Mouse (Mus musculus) lung, embryonic 14.5 days (tissue): Measurements from ENCODE around the gene Fyco1. TPM values are rescaled to one million over a fixed set of nuclear protein-coding genes. Genes with fewer than 3 reads are reported as not detected.
"Not testable (repeated sequence)": the region's sequence is repeated elsewhere in the genome, so short reads cannot be mapped to it uniquely, and the experiment has no call there.

Experiments
- ATAC-seq: fragments of 200-750 bp; cut with Nextera tagmentation; 2 replicates; pipeline ENCODE4 v1.8.0; 2017; ENCODE audit warnings: mild to moderate bottlenecking, moderate TSS enrichment, moderate library complexity; ENCODE audit not compliant: insufficient read depth
- DNase-seq: peaks from one replicate; pipeline ENCODE4 v3.0.0-alpha.2; 2015
- H3K27ac ChIP-seq: fragments of 300-500 bp; sonication (generic); 2 replicates; pipeline ENCODE4 v1.5.1; 2014; ENCODE audit warnings: low read depth, mild to moderate bottlenecking, moderate library complexity
- H3K27me3 ChIP-seq: fragments of 300-500 bp; sonication (generic); 2 replicates; pipeline ENCODE4 v1.6.1; 2014; ENCODE audit warnings: low read length, control low read depth; ENCODE audit not compliant: insufficient read depth
- H3K36me3 ChIP-seq: fragments of 300-500 bp; sonication (generic); 2 replicates; pipeline ENCODE4 v1.6.1; 2014; ENCODE audit warnings: control low read depth; ENCODE audit not compliant: insufficient read depth
- H3K4me1 ChIP-seq: fragments of 300-500 bp; sonication (generic); 2 replicates; pipeline ENCODE4 v1.6.1; 2014; ENCODE audit warnings: antibody characterized with exemption, control low read depth; ENCODE audit not compliant: insufficient read depth
- H3K4me2 ChIP-seq: fragments of 300-500 bp; sonication (generic); 2 replicates; pipeline ENCODE4 v1.6.1; 2014; ENCODE audit warnings: mild to moderate bottlenecking
- H3K4me3 ChIP-seq: fragments of 300-500 bp; sonication (generic); 2 replicates; pipeline ENCODE4 v1.5.1; 2014; ENCODE audit warnings: low read depth, low read length
- H3K9ac ChIP-seq: fragments of 300-500 bp; sonication (generic); 2 replicates; pipeline ENCODE4 v1.6.1; 2014
- H3K9me3 ChIP-seq: fragments of 300-500 bp; sonication (generic); 2 replicates; pipeline ENCODE4 v1.6.1; 2016; ENCODE audit warnings: low read depth, low read length, control low read depth
- CTCF ChIP-seq: IDR thresholded peaks from 2 replicates; pipeline ENCODE4 v1.5.1; 2016; ENCODE audit warnings: antibody characterized with exemption, low read depth
- WGBS: fragments of 180-500 bp; shearing (Covaris S2); extraction: QIAGEN DNeasy Blood & Tissue Kit; methylation state at CpG from one replicate; pipeline ENCODE4 v1.1.7; 2014; 5-methylcytosine and 5-hydroxymethylcytosine counted together
- polyA plus RNA-seq: library from polyadenylated mRNA; unstranded; fragments of >200 nt; fragmentation: Nextera tagmentation; extraction: Ambion mirVana; gene quantifications from 2 replicates; pipeline ENCODE4 v1.2.1, GENCODE M21; 2014

The Fyco1 gene
- polyA plus RNA-seq, 1 experiment from 2014 or later: 12.9 TPM

GRCm38 (mm10) chr9:123801527-123801926 lies 50.2 kb downstream of the Fyco1 start:
- H3K9me3 ChIP-seq: no peaks in the 10 kb centered on the region
- ATAC-seq: no peak
- no peak overlapping the region for H3K4me2 ChIP-seq
- H3K27me3 ChIP-seq: no peaks in the 10 kb centered on the region
- H3K27ac ChIP-seq: no peak overlapping the region
- DNase-seq: no peak
- WGBS: 88% methylated on average over 1 of the region's 1 CpGs
- H3K36me3 ChIP-seq: peaks cover 16% of the 10 kb centered on the region; the same call in 1 of the 2 replicates
- no peaks in the 10 kb centered on the region for H3K4me1 ChIP-seq
- no peak overlapping the region for H3K9ac ChIP-seq
- H3K4me3 ChIP-seq: no peak overlapping the region
- no peak for TF ChIP-seq CTCF

GRCm38 (mm10) chr9:123796174-123796573 lies 55.5 kb downstream of the Fyco1 start:
- ATAC-seq: peak; percentile 74; the same call in 1 of the 2 replicates
- no peak overlapping the region for H3K9ac ChIP-seq
- H3K9me3 ChIP-seq: no peaks in the 10 kb centered on the region
- WGBS: 33% methylated on average over 3 of the region's 3 CpGs
- H3K4me2 ChIP-seq: no peak overlapping the region
- peak; percentile 78 for TF ChIP-seq CTCF
- H3K36me3 ChIP-seq: peaks cover 41% of the 10 kb centered on the region; the same call in 1 of the 2 replicates
- no peaks in the 10 kb centered on the region for H3K4me1 ChIP-seq
- no peak overlapping the region for H3K4me3 ChIP-seq
- H3K27ac ChIP-seq: no peak overlapping the region
- H3K27me3 ChIP-seq: no peaks in the 10 kb centered on the region
- peak; percentile 76 for DNase-seq

- Histone ChIP-seq H3K4me3 (no peak overlapping the region), H3K27ac (no peak overlapping the region), H3K36me3 (peaks cover 35% of the 10 kb centered on the region), H3K9ac (no peak overlapping the region), H3K27me3 (no peaks in the 10 kb centered on the region), H3K4me1 (no peaks in the 10 kb centered on the region), H3K4me2 (no peak overlapping the region), H3K9me3 (no peaks in the 10 kb centered on the region)
- no peak for TF ChIP-seq CTCF
- 67% methylated on average over 4 of the region's 4 CpGs for WGBS
- ATAC-seq (no peak), DNase-seq (no peak)
These were observed 62.7 kb downstream of the Fyco1 start for GRCm38 (mm10) chr9:123788855-123789529.

- H3K9me3 ChIP-seq, ATAC-seq, H3K27ac ChIP-seq, H3K36me3 ChIP-seq, H3K27me3 ChIP-seq, H3K4me2 ChIP-seq, H3K4me1 ChIP-seq, H3K9ac ChIP-seq, H3K4me3 ChIP-seq: not testable (repeated sequence)
- 31% methylated on average over 2 of the region's 2 CpGs for WGBS
- peak; percentile 27; the same call in 1 of the 2 replicates for TF ChIP-seq CTCF
- DNase-seq: peak; percentile 32
These were observed 78.4 kb downstream of the Fyco1 start for GRCm38 (mm10) chr9:123773299-123773698.

GRCm38 (mm10) chr9:123769532-123769931 lies 82.2 kb downstream of the Fyco1 start:
- Histone ChIP-seq H3K9ac (no peak overlapping the region), H3K4me1 (no peaks in the 10 kb centered on the region), H3K27ac (no peak overlapping the region), H3K4me2 (no peak overlapping the region), H3K36me3 (no peaks in the 10 kb centered on the region), H3K27me3 (no peaks in the 10 kb centered on the region), H3K9me3 (no peaks in the 10 kb centered on the region), H3K4me3 (no peak overlapping the region)
- ATAC-seq (no peak), DNase-seq (peak; percentile 17)
- no peak for TF ChIP-seq CTCF
- 32% methylated on average over 6 of the region's 6 CpGs for WGBS

GRCm38 (mm10) chr9:123768443-123768842 lies 83.3 kb downstream of the Fyco1 start:
- no peaks in the 10 kb centered on the region for H3K9me3 ChIP-seq

GRCm38 (mm10) chr9:123766996-123767395 lies 84.7 kb downstream of the Fyco1 start:
- Histone ChIP-seq H3K9me3 (no peaks in the 10 kb centered on the region), H3K4me2 (no peak overlapping the region), H3K36me3 (no peaks in the 10 kb centered on the region), H3K27me3 (no peaks in the 10 kb centered on the region), H3K4me3 (no peak overlapping the region), H3K27ac (no peak overlapping the region), H3K9ac (no peak overlapping the region), H3K4me1 (no peaks in the 10 kb centered on the region)
- DNase-seq (no peak), ATAC-seq (no peak)
- no peak for TF ChIP-seq CTCF
- 82% methylated on average over 3 of the region's 3 CpGs for WGBS

More at GRCm38 (mm10) chr9:123768443-123768842, 83.3 kb downstream of the Fyco1 start:
- Histone ChIP-seq H3K27ac (no peak overlapping the region), H3K36me3 (no peaks in the 10 kb centered on the region), H3K4me2 (no peak overlapping the region), H3K4me3 (no peak overlapping the region), H3K9ac (no peak overlapping the region), H3K27me3 (no peaks in the 10 kb centered on the region), H3K4me1 (no peaks in the 10 kb centered on the region)
- 84% methylated on average over 1 of the region's 1 CpGs for WGBS
- TF ChIP-seq CTCF: no peak
- DNase-seq: no peak
- no peak for ATAC-seq
